Mouse (Mus musculus) intestine, embryonic 16.5 days (tissue): ENCODE data around the gene Cpne9. TPM values are rescaled to one million over a fixed set of nuclear protein-coding genes. Genes with fewer than 3 reads are reported as not detected.

ENCODE experiments used
- ATAC-seq: fragments of 200-750 bp; cut with Nextera tagmentation; 2 replicates; pipeline ENCODE4 v1.8.0; 2017; ENCODE audit warnings: moderate TSS enrichment, moderate library complexity
- H3K27ac ChIP-seq: fragments of 300-500 bp; sonication (generic); 2 replicates; pipeline ENCODE4 v1.5.1; 2014; ENCODE audit warnings: mild to moderate bottlenecking, low read length
- H3K27me3 ChIP-seq: fragments of 300-500 bp; sonication (generic); replicated peaks from 2 replicates; pipeline ENCODE4 v1.6.1; 2014; ENCODE audit warnings: low read length, control low read depth, mixed read lengths; ENCODE audit not compliant: control insufficient read depth, insufficient read depth
- H3K36me3 ChIP-seq: fragments of 300-500 bp; sonication (generic); 2 replicates; pipeline ENCODE4 v1.6.1; 2014; ENCODE audit warnings: low read length, control low read depth; ENCODE audit not compliant: control insufficient read depth, insufficient read depth
- H3K4me1 ChIP-seq: fragments of 300-500 bp; sonication (generic); 2 replicates; pipeline ENCODE4 v1.6.1; 2014; ENCODE audit warnings: low read length, control low read depth, mixed read lengths; ENCODE audit not compliant: control insufficient read depth, insufficient read depth
- H3K4me2 ChIP-seq: fragments of 300-500 bp; sonication (generic); 2 replicates; pipeline ENCODE4 v1.6.1; 2014; ENCODE audit warnings: low read depth, low read length, control low read depth
- H3K4me3 ChIP-seq: fragments of 300-500 bp; sonication (generic); 2 replicates; pipeline ENCODE4 v1.5.1; 2014; ENCODE audit warnings: mild to moderate bottlenecking, low read length
- H3K9ac ChIP-seq: fragments of 300-500 bp; sonication (generic); 2 replicates; pipeline ENCODE4 v1.6.1; 2014; ENCODE audit warnings: low read depth, low read length
- H3K9me3 ChIP-seq: fragments of 300-500 bp; sonication (generic); 2 replicates; pipeline ENCODE4 v1.6.1; 2016; ENCODE audit warnings: low read length, control low read depth; ENCODE audit not compliant: control insufficient read depth
- WGBS: fragments of 180-500 bp; shearing (Covaris S2); extraction: QIAGEN DNeasy Blood & Tissue Kit; methylation state at CpG from one replicate; pipeline ENCODE4 v1.1.7; 2014; 5-methylcytosine and 5-hydroxymethylcytosine counted together
- polyA plus RNA-seq: library from polyadenylated mRNA; unstranded; fragments of >200 nt; fragmentation: Nextera tagmentation; extraction: Ambion mirVana; gene quantifications from 2 replicates; pipeline ENCODE4 v1.2.1, GENCODE M21; 2015

Cpne9 gene
- polyA plus RNA-seq, 1 experiment from 2014 or later, result not detected

- no peaks in the 10 kb centered on the region for H3K27me3 ChIP-seq
- peak overlapping the region; percentile 79 for H3K4me3 ChIP-seq
- H3K9ac ChIP-seq, result peak overlapping the region; percentile 95
- 31% methylated on average over 2 of the region's 2 CpGs for WGBS
- H3K4me1 ChIP-seq, result peaks cover 19% of the 10 kb centered on the region
- 0 out of 2 replicates have a peak, but pooled peaks cover 3% of the 10 kb centered on the region for H3K36me3 ChIP-seq
- peak overlapping the region; percentile 65; the same call in 1 of the 2 replicates for H3K27ac ChIP-seq
- peak; percentile 16; the same call in 1 of the 2 replicates for ATAC-seq
- no peaks in the 10 kb centered on the region for H3K9me3 ChIP-seq
- H3K4me2 ChIP-seq, result peak overlapping the region; percentile 92
Observed at GRCm38 (mm10) chr6:113344321-113344720, 62.2 kb downstream of the Cpne9 start.

- no peaks in the 10 kb centered on the region for H3K27me3 ChIP-seq
- no peaks in the 10 kb centered on the region for H3K9me3 ChIP-seq
- no peak overlapping the region for H3K4me2 ChIP-seq
- no peaks in the 10 kb centered on the region for H3K36me3 ChIP-seq
- peaks cover 20% of the 10 kb centered on the region for H3K4me1 ChIP-seq
- no peak overlapping the region for H3K4me3 ChIP-seq
- no peak overlapping the region for H3K27ac ChIP-seq
- H3K9ac ChIP-seq, result no peak overlapping the region
- ATAC-seq, result no peak
- 65% methylated on average over 4 of the region's 4 CpGs for WGBS
Observed at GRCm38 (mm10) chr6:113346897-113347296, 64.8 kb downstream of the Cpne9 start.

- peaks cover 4% of the 10 kb centered on the region; the same call in 1 of the 2 replicates for H3K4me1 ChIP-seq
Observed at GRCm38 (mm10) chr6:113350538-113350937, 68.4 kb downstream of the Cpne9 start.

GRCm38 (mm10) chr6:113351161-113351560 is 69.1 kb downstream of the Cpne9 start:
- no peak for ATAC-seq
- H3K27me3 ChIP-seq, result no peaks in the 10 kb centered on the region
- no peak overlapping the region for H3K27ac ChIP-seq
- no peak overlapping the region for H3K4me2 ChIP-seq
- H3K4me1 ChIP-seq, result peaks cover 4% of the 10 kb centered on the region; the same call in 1 of the 2 replicates
- H3K9ac ChIP-seq, result no peak overlapping the region
- H3K9me3 ChIP-seq, result no peaks in the 10 kb centered on the region
- no peak overlapping the region for H3K4me3 ChIP-seq
- 85% methylated on average over 1 of the region's 1 CpGs for WGBS
- H3K36me3 ChIP-seq, result no peaks in the 10 kb centered on the region

More at GRCm38 (mm10) chr6:113350538-113350937, 68.4 kb downstream of the Cpne9 start:
- Histone ChIP-seq H3K36me3 (no peaks in the 10 kb centered on the region), H3K27ac (no peak overlapping the region), H3K9ac (no peak overlapping the region), H3K4me3 (no peak overlapping the region), H3K4me2 (no peak overlapping the region), H3K9me3 (no peaks in the 10 kb centered on the region), H3K27me3 (no peaks in the 10 kb centered on the region)
- peak; percentile 71 for ATAC-seq

GRCm38 (mm10) chr6:113351653-113352052 is 69.5 kb downstream of the Cpne9 start:
- 46% methylated on average over 10 of the region's 10 CpGs for WGBS
- H3K27me3 ChIP-seq, result no peaks in the 10 kb centered on the region
- H3K36me3 ChIP-seq, result no peaks in the 10 kb centered on the region
- H3K4me2 ChIP-seq, result no peak overlapping the region
- H3K4me3 ChIP-seq, result no peak overlapping the region
- H3K27ac ChIP-seq, result no peak overlapping the region
- peaks cover 4% of the 10 kb centered on the region; the same call in 1 of the 2 replicates for H3K4me1 ChIP-seq
- no peak overlapping the region for H3K9ac ChIP-seq
- no peak; the same call in 1 of the 2 replicates for ATAC-seq
- H3K9me3 ChIP-seq, result no peaks in the 10 kb centered on the region

GRCm38 (mm10) chr6:113352820-113353219 is 70.7 kb downstream of the Cpne9 start:
- Histone ChIP-seq H3K4me2 (no peak overlapping the region), H3K9ac (no peak overlapping the region), H3K27me3 (no peaks in the 10 kb centered on the region), H3K4me1 (peaks cover 4% of the 10 kb centered on the region; the same call in 1 of the 2 replicates), H3K27ac (no peak overlapping the region), H3K4me3 (no peak overlapping the region), H3K36me3 (no peaks in the 10 kb centered on the region), H3K9me3 (no peaks in the 10 kb centered on the region)
- ATAC-seq, result no peak
- 71% methylated on average over 3 of the region's 3 CpGs for WGBS

- Histone ChIP-seq H3K36me3 (no peaks in the 10 kb centered on the region), H3K4me3 (no peak overlapping the region), H3K9me3 (no peaks in the 10 kb centered on the region), H3K9ac (no peak overlapping the region), H3K4me2 (no peak overlapping the region), H3K4me1 (peaks cover 4% of the 10 kb centered on the region; the same call in 1 of the 2 replicates), H3K27me3 (no peaks in the 10 kb centered on the region), H3K27ac (no peak overlapping the region)
- no peak for ATAC-seq
- 72% methylated on average over 3 of the region's 3 CpGs for WGBS
Observed at GRCm38 (mm10) chr6:113353696-113354095, 71.6 kb downstream of the Cpne9 start.

Other genes with a start within 250 kb of the Cpne9 start
- gene Thumpd3, start 236.1 kb upstream of the Cpne9 start, polyA plus RNA-seq, result 57.7 and 63.0 TPM in 2 replicates
- 58.5 and 61.2 TPM in 2 replicates for gene Setd5, start 204.9 kb upstream of the Cpne9 start, polyA plus RNA-seq
- 1.2 and 1.5 TPM in 2 replicates for gene Lhfpl4, start 86.9 kb upstream of the Cpne9 start, polyA plus RNA-seq
- gene Mtmr14, start 44.5 kb upstream of the Cpne9 start, polyA plus RNA-seq, result 28.8 and 32.3 TPM in 2 replicates
- gene Brpf1, start 24.8 kb downstream of the Cpne9 start, polyA plus RNA-seq, result 11.6 and 13.4 TPM in 2 replicates
- 10.7 and 10.9 TPM in 2 replicates for gene Ogg1, start 44.7 kb downstream of the Cpne9 start, polyA plus RNA-seq
- 66.4 and 66.8 TPM in 2 replicates for gene Camk1, start 61.7 kb downstream of the Cpne9 start, polyA plus RNA-seq
- 44.4 and 45.1 TPM in 2 replicates for gene Tada3, start 95.6 kb downstream of the Cpne9 start, polyA plus RNA-seq
- gene Arpc4, start 95.8 kb downstream of the Cpne9 start, polyA plus RNA-seq, result 449 and 456 TPM in 2 replicates
- gene Ttll3, start 107.0 kb downstream of the Cpne9 start, polyA plus RNA-seq, result 3.0 and 3.3 TPM in 2 replicates
- gene Rpusd3, start 137.0 kb downstream of the Cpne9 start, polyA plus RNA-seq, result 32.4 and 35.5 TPM in 2 replicates
- gene Cidec, start 153.5 kb downstream of the Cpne9 start, polyA plus RNA-seq, result 24.4 and 35.0 TPM in 2 replicates
- gene Jagn1, start 160.3 kb downstream of the Cpne9 start, polyA plus RNA-seq, result 82.6 and 89.7 TPM in 2 replicates
- 7.7 and 9.5 TPM in 2 replicates for gene Il17re, start 176.2 kb downstream of the Cpne9 start, polyA plus RNA-seq
- gene Il17rc, start 189.1 kb downstream of the Cpne9 start, polyA plus RNA-seq, result 34.6 and 38.0 TPM in 2 replicates
- 20.6 and 22.9 TPM in 2 replicates for gene Creld1, start 201.0 kb downstream of the Cpne9 start, polyA plus RNA-seq
- gene Prrt3, start 219.6 kb downstream of the Cpne9 start, polyA plus RNA-seq, result 0.22 and 0.42 TPM in 2 replicates
- 93.1 and 94.5 TPM in 2 replicates for gene Emc3, start 249.3 kb downstream of the Cpne9 start, polyA plus RNA-seq
- 5.5 and 7.0 TPM in 2 replicates for gene Fancd2, start 249.4 kb downstream of the Cpne9 start, polyA plus RNA-seq